Mouse (Mus musculus) heart, postnatal 0 days (tissue): ENCODE data around the gene Ccdc28a. TPM values are rescaled to one million over a fixed set of nuclear protein-coding genes. Genes with fewer than 3 reads are reported as not detected.

Source experiments
- ATAC-seq: fragments of 200-750 bp; cut with Nextera tagmentation; 2 replicates; pipeline ENCODE4 v1.8.0; 2017; ENCODE audit warnings: low read depth, moderate number of reproducible peaks, moderate library complexity; ENCODE audit not compliant: insufficient read depth
- DNase-seq: peaks from one replicate; pipeline ENCODE4 v3.0.0-alpha.2; 2016; ENCODE audit warnings: low spot score
- H3K27ac ChIP-seq: fragments of 300-500 bp; sonication (generic); 2 replicates; pipeline ENCODE4 v1.5.1; 2014; ENCODE audit warnings: low read depth, mild to moderate bottlenecking
- H3K27me3 ChIP-seq: fragments of 300-500 bp; sonication (generic); 2 replicates; pipeline ENCODE4 v1.6.1; 2014; ENCODE audit warnings: low read length, mixed read lengths; ENCODE audit not compliant: control insufficient read depth, insufficient read depth
- H3K36me3 ChIP-seq: fragments of 300-500 bp; sonication (generic); replicated peaks from 2 replicates; pipeline ENCODE4 v1.6.1; 2014; ENCODE audit warnings: low read length, mixed read lengths; ENCODE audit not compliant: control insufficient read depth, insufficient read depth
- H3K4me1 ChIP-seq: fragments of 300-500 bp; sonication (generic); 2 replicates; pipeline ENCODE4 v1.6.1; 2014; ENCODE audit warnings: antibody characterized with exemption; ENCODE audit not compliant: control insufficient read depth, insufficient read depth
- H3K4me2 ChIP-seq: fragments of 300-500 bp; sonication (generic); 2 replicates; pipeline ENCODE4 v1.6.1; 2014; ENCODE audit warnings: low read depth, mild to moderate bottlenecking, low read length, moderate library complexity
- H3K4me3 ChIP-seq: fragments of 300-500 bp; sonication (generic); 2 replicates; pipeline ENCODE4 v1.5.1; 2014; ENCODE audit warnings: low read depth, low read length
- H3K9ac ChIP-seq: fragments of 300-500 bp; sonication (generic); replicated peaks from 2 replicates; pipeline ENCODE4 v1.6.1; 2014; ENCODE audit warnings: low read depth, low read length, mixed read lengths
- H3K9me3 ChIP-seq: fragments of 300-500 bp; sonication (generic); replicated peaks from 2 replicates; pipeline ENCODE4 v1.6.1; 2016; ENCODE audit warnings: low read length; ENCODE audit not compliant: control insufficient read depth
- CTCF ChIP-seq: IDR thresholded peaks from 2 replicates; pipeline ENCODE4 v1.5.1; 2016; ENCODE audit warnings: antibody characterized with exemption, control low read depth, low read depth
- EP300 ChIP-seq: IDR thresholded peaks from 2 replicates; pipeline ENCODE4 v1.6.1; 2016; ENCODE audit warnings: antibody characterized with exemption, low read depth
- WGBS: fragments of 180-500 bp; shearing (Covaris S2); extraction: QIAGEN DNeasy Blood & Tissue Kit; methylation state at CpG from one replicate; pipeline ENCODE4 v1.1.7; 2014; 5-methylcytosine and 5-hydroxymethylcytosine counted together
- polyA plus RNA-seq: library from polyadenylated mRNA; unstranded; fragments of >200 nt; fragmentation: Nextera tagmentation; extraction: Ambion mirVana; gene quantifications from 2 replicates; pipeline ENCODE4 v1.2.1, GENCODE M21; 2015
- total RNA-seq: library from RNA; depleted of rRNA; stranded (reverse); fragments of >200 nt; gene quantifications from 2 replicates; pipeline ENCODE4 v1.2.3, GENCODE M21; 2014; ENCODE audit warnings: low replicate concordance; rRNA removed

Gene Ccdc28a
- total and polyA plus RNA-seq, 2 experiments from 2014 or later = 0.65 to 7.2 TPM

DNA sequence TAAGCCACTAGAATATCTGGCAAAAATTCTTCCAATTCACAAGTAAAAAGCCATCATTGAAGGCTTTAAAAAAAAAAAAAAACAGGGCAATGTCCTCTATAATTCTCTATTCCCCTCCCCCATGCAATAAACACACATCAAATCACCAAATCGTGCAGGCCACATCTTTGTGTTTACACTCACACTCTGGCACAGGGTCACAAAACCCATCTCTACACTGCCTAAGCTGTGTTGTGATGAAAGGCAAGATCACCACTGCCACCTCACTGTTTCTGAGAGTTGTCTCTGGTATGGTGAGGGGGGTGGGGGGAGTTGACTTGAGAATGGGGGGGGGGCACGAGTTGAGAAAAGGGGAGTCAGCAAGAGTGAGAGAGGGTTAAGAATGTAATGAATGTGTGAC is 57.5 kb downstream of the Ccdc28a start:
- no peak for ATAC-seq

DNA sequence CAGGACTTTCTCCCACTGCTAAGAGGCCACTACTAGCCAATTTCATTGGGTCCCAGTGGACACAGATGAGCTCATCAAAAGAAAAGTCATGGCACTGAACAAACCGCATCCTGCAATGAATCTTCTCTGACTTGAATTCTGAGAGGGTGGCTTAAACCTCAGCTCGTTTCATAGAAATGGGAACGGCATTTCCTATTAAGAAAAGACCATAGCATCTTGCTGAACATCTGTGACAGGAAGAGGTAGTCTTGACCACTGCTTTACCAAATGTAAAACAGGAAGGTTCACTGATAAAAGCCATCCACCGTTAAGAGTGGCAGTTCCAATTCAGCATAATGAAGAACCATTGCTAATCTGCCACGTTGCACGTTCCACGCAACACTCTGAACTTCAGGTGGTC is 58.1 kb downstream of the Ccdc28a start:
- Histone ChIP-seq H3K27ac (no peak overlapping the region), H3K4me3 (no peak overlapping the region), H3K4me1 (no peaks in the 10 kb centered on the region), H3K4me2 (no peak overlapping the region), H3K36me3 (no peaks in the 10 kb centered on the region), H3K27me3 (no peaks in the 10 kb centered on the region), H3K9ac (no peak overlapping the region), H3K9me3 (no peaks in the 10 kb centered on the region)
- no peak for DNase-seq
- TF ChIP-seq CTCF (no peak), EP300 (no peak)
- ATAC-seq = no peak
- WGBS = 77% methylated on average over 7 of the region's 7 CpGs

More for the DNA sequence above, 57.5 kb downstream of the Ccdc28a start:
- Histone ChIP-seq H3K9ac (no peak overlapping the region), H3K27ac (no peak overlapping the region), H3K9me3 (no peaks in the 10 kb centered on the region), H3K4me2 (no peak overlapping the region), H3K27me3 (no peaks in the 10 kb centered on the region), H3K36me3 (no peaks in the 10 kb centered on the region), H3K4me1 (no peaks in the 10 kb centered on the region), H3K4me3 (no peak overlapping the region)
- no peak for DNase-seq
- TF ChIP-seq EP300 (no peak), CTCF (no peak)
- WGBS = 55% methylated on average over 2 of the region's 2 CpGs

DNA sequence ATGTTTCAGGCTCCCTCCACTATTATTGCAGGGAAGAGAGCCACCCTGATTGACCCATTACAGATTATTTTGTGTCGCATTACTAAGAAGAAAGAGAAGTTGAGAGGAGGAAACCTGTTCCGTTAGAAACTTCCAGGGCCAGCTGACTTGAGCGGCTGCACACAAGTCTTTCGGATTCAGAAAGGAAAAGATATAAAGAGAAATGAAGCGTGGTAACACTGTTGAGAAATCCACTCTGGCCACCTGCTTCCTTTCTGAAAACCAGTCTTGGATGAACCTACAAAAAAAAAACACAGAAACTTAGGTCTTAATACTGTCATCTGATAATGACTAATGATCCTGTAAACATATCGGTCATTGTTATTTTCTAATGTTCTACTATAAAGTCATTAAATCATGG is 59.7 kb downstream of the Ccdc28a start:
- Histone ChIP-seq H3K27me3 (no peaks in the 10 kb centered on the region), H3K9ac (no peak overlapping the region), H3K4me3 (no peak overlapping the region), H3K4me2 (no peak overlapping the region), H3K4me1 (no peaks in the 10 kb centered on the region), H3K9me3 (no peaks in the 10 kb centered on the region), H3K27ac (no peak overlapping the region), H3K36me3 (no peaks in the 10 kb centered on the region)
- ATAC-seq (no peak), DNase-seq (no peak)
- WGBS = 89% methylated on average over 6 of the region's 6 CpGs
- no peak for TF ChIP-seq CTCF
- TF ChIP-seq EP300 = no peak

Other genes with a start within 250 kb of the Ccdc28a start
- 84.3 and 88.7 TPM in 2 replicates for gene Abracl, start 211.7 kb downstream of the Ccdc28a start, total RNA-seq
- gene Abracl, start 211.7 kb downstream of the Ccdc28a start, polyA plus RNA-seq = 255 and 288 TPM in 2 replicates
- gene Reps1, start 179.1 kb downstream of the Ccdc28a start, total RNA-seq = 43.4 and 48.3 TPM in 2 replicates
- 6.9 and 9.2 TPM in 2 replicates for gene Reps1, start 179.1 kb downstream of the Ccdc28a start, polyA plus RNA-seq
- gene Ect2l, start 24.1 kb downstream of the Ccdc28a start, total RNA-seq = not detected in 2 replicates
- 0.47 and 0.60 TPM in 2 replicates for gene Ect2l, start 24.1 kb downstream of the Ccdc28a start, polyA plus RNA-seq
- 20.1 and 31.7 TPM in 2 replicates for gene Nhsl1, start 84.0 kb upstream of the Ccdc28a start, total RNA-seq
- gene Nhsl1, start 84.0 kb upstream of the Ccdc28a start, polyA plus RNA-seq = 8.8 and 10.1 TPM in 2 replicates